Comparison of ENCODE assay signal across 14 mouse cellular contexts in the genomic region with DNA sequence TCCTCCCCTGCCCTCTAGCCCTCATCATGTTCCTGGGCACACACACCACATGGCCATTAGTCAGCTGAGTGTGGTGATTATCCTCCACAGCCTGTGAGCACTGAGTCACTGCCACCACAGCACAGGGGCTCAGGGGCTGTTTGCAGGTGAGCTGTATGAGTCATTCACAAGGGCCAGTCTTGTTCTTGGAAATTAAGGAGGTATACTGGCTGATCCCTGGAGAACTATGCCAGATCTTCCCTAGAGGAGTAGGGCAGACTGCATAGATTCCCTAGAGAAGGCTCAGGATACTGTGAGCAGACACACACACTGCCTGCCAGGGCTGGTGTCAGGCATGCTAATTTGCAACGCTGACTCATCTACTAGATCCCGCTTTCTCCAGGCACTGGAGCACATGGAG.
DNase-seq lines count a peak whose midpoint lies in the region; ATAC-seq lines count a peak whose summit lies in the region.
"Had no signal": no experiment of that assay in that cellular context is flagged by ENCODE, and none has a peak within 500 bp of the region (broad histone marks: within the 10 kb centered on the region; RNA-seq: fewer than 3 reads in every experiment).

No protein-coding gene starts in this region.

- H3K9ac ChIP-seq in liver, embryonic 11.5 days (ENCODE audit: low read depth, low read length): no peak overlapping the region
- H3K9ac ChIP-seq: embryonic facial prominence, embryonic 13.5 days; heart, embryonic 15.5 days; lung, embryonic 14.5 days had no signal

- H3K4me1 ChIP-seq in liver, embryonic 11.5 days (replicated peaks; ENCODE audit: control insufficient read depth, insufficient read depth, low read length): no peaks in the 10 kb centered on the region
- H3K4me1 ChIP-seq: embryonic facial prominence, embryonic 13.5 days had no signal

- ATAC-seq in liver, embryonic 11.5 days (replicated peaks; ENCODE audit: low FRiP score): no peak
- ATAC-seq: inflammation-experienced regulatory T-cells, adult 6 months had no signal

- WGBS in liver, embryonic 11.5 days: 47% methylated on average over 2 of the region's 2 CpGs

- no peaks in the 10 kb centered on the region for H3K9me3 ChIP-seq in liver, embryonic 11.5 days (ENCODE audit: control insufficient read depth, low read length)
- H3K9me3 ChIP-seq: embryonic facial prominence, embryonic 13.5 days; heart, embryonic 15.5 days had no signal

- H3K4me3 ChIP-seq in liver, embryonic 11.5 days (ENCODE audit: low read depth, low read length): no peak overlapping the region
- H3K4me3 ChIP-seq: embryonic facial prominence, embryonic 13.5 days; heart, embryonic 15.5 days had no signal

- peak; percentile 39 to 59 for DNase-seq in layer of hippocampus, adult 18-20 months (ENCODE audit: low spot score in 2 of 2)
- DNase-seq in layer of hippocampus, postnatal 10 days (ENCODE audit: low spot score in 2 of 2): no peak
- DNase-seq in MN1 (ENCODE audit: low spot score) (peak; percentile 88), liver (no peak)
- peak; percentile 19 to 31 for DNase-seq in frontal cortex, postnatal 14 days (ENCODE audit: low spot score in 2 of 2)
- peak; percentile 59 to 67 for DNase-seq in right cerebral cortex, postnatal 10 days (ENCODE audit: low spot score in 2 of 2)
- no peak for DNase-seq in gastrocnemius, postnatal 4 days (ENCODE audit: low spot score in 2 of 2)
- no peak for DNase-seq in liver, embryonic 11.5 days (ENCODE audit: low spot score)
- DNase-seq: adrenal gland, postnatal 10 days; cerebellum, adult 8-10 months; lung, embryonic 14.5 days had no signal

- H3K27ac ChIP-seq in liver, embryonic 11.5 days (ENCODE audit: low read depth, low read length): no peak overlapping the region
- H3K27ac ChIP-seq: embryonic facial prominence, embryonic 13.5 days; heart, embryonic 15.5 days had no signal

- H3K4me2 ChIP-seq in liver, embryonic 11.5 days: no peak overlapping the region
- H3K4me2 ChIP-seq: embryonic facial prominence, embryonic 13.5 days; heart, embryonic 15.5 days; lung, embryonic 14.5 days had no signal

- no peaks in the 10 kb centered on the region for H3K36me3 ChIP-seq in liver, embryonic 11.5 days (ENCODE audit: control insufficient read depth, insufficient read depth, low read length)
- H3K36me3 ChIP-seq: embryonic facial prominence, embryonic 13.5 days; heart, embryonic 15.5 days had no signal

- no peaks in the 10 kb centered on the region for H3K27me3 ChIP-seq in liver, embryonic 11.5 days (replicated peaks; ENCODE audit: control insufficient read depth, insufficient read depth, low read length)
- H3K27me3 ChIP-seq: embryonic facial prominence, embryonic 13.5 days; heart, embryonic 15.5 days had no signal

Comparison
In these comparisons a context has a peak if more than half of its experiments do, and no peak if none do; other contexts are left out.
1. DNase-seq: peak in layer of hippocampus, adult 18-20 months (2 of 2), MN1 (single experiment), frontal cortex, postnatal 14 days (2 of 2) and right cerebral cortex, postnatal 10 days (2 of 2); none in layer of hippocampus, postnatal 10 days (0 of 2), gastrocnemius, postnatal 4 days (0 of 2), liver, embryonic 11.5 days (single experiment) and liver (single experiment).